Comparison of ENCODE assay signal across 25 mouse cellular contexts in the genomic region with DNA sequence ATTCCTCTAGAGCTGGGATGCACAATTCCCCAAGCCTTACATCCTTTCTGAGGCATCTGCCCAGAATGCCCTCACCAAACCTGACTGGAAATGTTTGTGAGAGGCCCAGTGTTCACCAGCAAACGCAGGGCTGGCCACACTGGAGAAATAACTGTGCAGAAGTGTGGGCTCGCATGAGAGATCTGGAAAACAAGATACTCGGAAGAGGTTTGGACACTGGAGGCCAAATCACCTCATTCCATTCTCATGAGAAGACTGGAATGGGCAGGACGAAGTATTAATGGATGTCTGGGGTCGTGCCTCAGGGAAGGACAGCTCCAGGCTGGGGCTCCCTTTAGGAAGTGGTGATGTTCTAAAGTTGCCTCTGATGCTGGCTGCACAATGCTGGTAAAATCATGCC. TPM values are rescaled to one million over a fixed set of nuclear protein-coding genes. Genes with fewer than 3 reads are reported as not detected.
"Had no signal": no experiment of that assay in that cellular context is flagged by ENCODE, and none has a peak within 500 bp of the region (broad histone marks: within the 10 kb centered on the region; RNA-seq: fewer than 3 reads in every experiment).

No protein-coding gene starts in this region.

- H3K4me1 ChIP-seq: liver, embryonic 13.5 days had no signal

- H3K4me3 ChIP-seq: layer of hippocampus, adult 2 months; limb, embryonic 10.5 days; limb, embryonic 13.5 days; liver, embryonic 13.5 days; midbrain, embryonic 12.5 days had no signal

- H3K27me3 ChIP-seq: limb, embryonic 13.5 days had no signal

- H3K9me3 ChIP-seq: limb, embryonic 10.5 days; limb, embryonic 13.5 days; liver, embryonic 13.5 days; midbrain, embryonic 12.5 days had no signal

- H3K27ac ChIP-seq: kidney, postnatal 0 days; limb, embryonic 10.5 days; limb, embryonic 13.5 days; liver, embryonic 13.5 days; midbrain, embryonic 12.5 days; stomach, postnatal 0 days had no signal

- H3K36me3 ChIP-seq: limb, embryonic 10.5 days; limb, embryonic 13.5 days; liver, embryonic 13.5 days; midbrain, embryonic 12.5 days had no signal

- DNase-seq: kidney, postnatal 25 days; layer of hippocampus, adult 9-11 months; liver, embryonic 13.5 days; lung, adult 2 months; lung, postnatal 14 days; lung, postnatal 4 days; right cerebral cortex, postnatal 14 days; right cerebral cortex, postnatal 4 days; thymus, adult 2 months; thymus, postnatal 14 days; thymus, postnatal 4 days had no signal

RNA-seq across cellular contexts. Expression of a gene that starts 29.8 kb away (rescaled TPM):
- total RNA-seq: liver, adult 2 months; megakaryocyte progenitor cell, adult 5-6 weeks; megakaryocyte-erythroid progenitor cell, adult 5-6 weeks had no signal
- polyA plus RNA-seq: liver, adult 2 months had no signal

RNA-seq across cellular contexts. Expression of a gene that starts 43.6 kb away (rescaled TPM):
- total RNA-seq: liver, adult 2 months; megakaryocyte progenitor cell, adult 5-6 weeks; megakaryocyte-erythroid progenitor cell, adult 5-6 weeks; monocyte, adult 5-6 weeks had no signal
- polyA plus RNA-seq: kidney, embryonic 14.5 days; kidney, postnatal 0 days; liver, adult 2 months; liver, embryonic 13.5 days; liver, embryonic 16.5 days; neural tube, embryonic 11.5 days; stomach, embryonic 14.5 days; thymus, adult 2 months had no signal
